Mouse (Mus musculus): ENCODE data around the gene Pop7.

GRCm38 (mm10) chr5:137532131-137532807, 30.0 kb upstream of the Pop7 start:
- TF ChIP-seq POLR2A (IDR thresholded peaks at IDR 0.05; ENCODE audit: low read depth, low read length), result no peak
- TF ChIP-seq CTCF (conservative IDR thresholded peaks at IDR 0.05; ENCODE audit: insufficient read depth, insufficient read length, low read depth, low read length), result no peak

Data from kidney, adult 2 months (tissue).